Mouse (Mus musculus): ENCODE results near the gene Cacnb4. TPM values are rescaled to one million over a fixed set of nuclear protein-coding genes. Genes with fewer than 3 reads are reported as not detected.
A peak's percentile ranks its signal among the peaks of the same experiment; 100 is the strongest.

The Cacnb4 gene
- polyA plus RNA-seq, 1 experiment from 2014 or later: 6.6 TPM

GRCm38 (mm10) chr2:52575637-52576175 is 100.9 kb downstream of the Cacnb4 start:
- H3K27me3 ChIP-seq: no peaks in the 10 kb centered on the region
- H3K4me3 ChIP-seq: no peak overlapping the region
- WGBS: 95% methylated on average over 10 of the region's 10 CpGs
- no peaks in the 10 kb centered on the region for H3K9me3 ChIP-seq (replicated peaks)
- H3K27ac ChIP-seq: no peak overlapping the region
- no peaks in the 10 kb centered on the region for H3K36me3 ChIP-seq (ENCODE audit: poor library complexity, severe bottlenecking)
- H3K9ac ChIP-seq: no peak overlapping the region
- no peak overlapping the region for H3K4me2 ChIP-seq
- H3K4me1 ChIP-seq: no peaks in the 10 kb centered on the region
- no peak for ATAC-seq

DNA sequence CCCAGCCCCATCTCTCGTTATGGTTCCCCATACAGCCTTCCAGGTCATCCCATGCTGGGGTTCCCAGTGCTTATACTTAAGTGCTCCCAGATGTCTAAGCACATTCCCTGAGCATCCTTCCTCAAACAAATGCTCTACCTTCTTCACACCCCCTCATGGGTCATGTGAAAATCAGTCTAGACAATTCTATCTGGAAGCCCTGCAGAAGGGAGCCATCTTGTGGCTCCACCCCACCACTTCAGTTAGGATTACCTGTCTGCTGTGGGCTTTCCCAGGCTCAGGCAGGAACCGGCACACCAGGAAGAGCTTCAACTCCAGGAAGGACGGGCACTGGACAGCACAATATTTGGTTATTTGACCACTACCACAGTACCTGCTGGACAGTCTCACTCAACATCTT is 101.7 kb downstream of the Cacnb4 start:
- Histone ChIP-seq H3K9me3 (replicated peaks) (no peaks in the 10 kb centered on the region), H3K4me1 (no peaks in the 10 kb centered on the region), H3K9ac (no peak overlapping the region), H3K4me2 (no peak overlapping the region), H3K27ac (no peak overlapping the region), H3K36me3 (ENCODE audit: poor library complexity, severe bottlenecking) (no peaks in the 10 kb centered on the region), H3K27me3 (no peaks in the 10 kb centered on the region), H3K4me3 (no peak overlapping the region)
- no peak for ATAC-seq
- WGBS: 85% methylated on average over 3 of the region's 3 CpGs

DNA sequence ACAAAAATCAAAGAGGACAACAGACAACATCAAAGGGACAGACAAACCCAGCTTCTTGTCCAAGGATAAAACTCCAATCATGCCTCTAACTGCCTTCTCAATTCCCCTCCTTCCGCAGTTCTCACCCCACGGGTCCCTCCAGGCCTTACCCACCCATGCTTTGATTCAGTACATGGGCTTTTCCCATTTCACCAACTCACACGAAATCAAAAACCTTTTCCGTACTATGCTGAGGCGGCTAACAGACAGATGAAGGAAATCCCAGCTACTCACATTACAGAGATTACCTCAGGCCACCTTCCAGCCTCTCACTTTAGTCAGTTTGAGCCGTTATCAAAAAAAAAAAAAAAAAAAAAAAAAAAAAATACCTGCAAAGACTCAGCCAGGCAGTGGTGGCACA is 104.4 kb downstream of the Cacnb4 start:
- Histone ChIP-seq H3K36me3 (ENCODE audit: poor library complexity, severe bottlenecking) (no peaks in the 10 kb centered on the region), H3K9ac (no peak overlapping the region), H3K9me3 (replicated peaks) (no peaks in the 10 kb centered on the region), H3K27ac (no peak overlapping the region), H3K4me3 (no peak overlapping the region), H3K4me2 (no peak overlapping the region), H3K27me3 (no peaks in the 10 kb centered on the region), H3K4me1 (no peaks in the 10 kb centered on the region)
- no peak for ATAC-seq
- WGBS: 90% methylated on average over 6 of the region's 6 CpGs

DNA sequence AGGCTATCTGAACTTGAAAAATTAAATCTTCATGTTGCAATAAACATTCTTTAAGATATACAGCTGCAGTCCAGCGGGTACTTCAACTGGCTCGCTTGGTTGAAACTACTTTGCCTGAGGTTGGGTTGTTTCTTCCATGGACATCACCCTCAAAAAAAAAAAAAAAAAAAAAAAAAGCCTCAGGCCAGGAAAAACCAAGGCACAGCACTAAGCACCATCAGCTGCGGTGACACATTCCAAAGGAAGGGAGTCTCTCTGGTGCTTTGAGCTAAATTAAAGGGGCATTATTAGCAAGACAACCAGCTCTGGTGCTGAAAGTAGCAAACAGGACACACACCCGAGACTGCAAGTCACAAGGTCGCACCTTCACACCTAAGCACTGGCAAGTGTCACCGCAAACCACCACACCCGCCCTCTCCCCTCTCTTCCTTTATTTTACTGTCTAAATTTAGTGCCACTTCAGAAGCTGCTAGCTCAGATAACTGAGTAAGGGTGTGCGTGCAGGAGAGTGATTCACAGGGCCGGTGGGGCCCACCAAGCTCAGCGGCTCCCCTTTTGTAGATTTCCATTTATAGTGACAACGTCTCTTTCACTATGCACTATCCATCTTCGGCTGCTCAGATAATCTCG is 105.2 kb downstream of the Cacnb4 start:
- WGBS: 85% methylated on average over 13 of the region's 13 CpGs
- H3K27ac ChIP-seq: no peak overlapping the region

DNA sequence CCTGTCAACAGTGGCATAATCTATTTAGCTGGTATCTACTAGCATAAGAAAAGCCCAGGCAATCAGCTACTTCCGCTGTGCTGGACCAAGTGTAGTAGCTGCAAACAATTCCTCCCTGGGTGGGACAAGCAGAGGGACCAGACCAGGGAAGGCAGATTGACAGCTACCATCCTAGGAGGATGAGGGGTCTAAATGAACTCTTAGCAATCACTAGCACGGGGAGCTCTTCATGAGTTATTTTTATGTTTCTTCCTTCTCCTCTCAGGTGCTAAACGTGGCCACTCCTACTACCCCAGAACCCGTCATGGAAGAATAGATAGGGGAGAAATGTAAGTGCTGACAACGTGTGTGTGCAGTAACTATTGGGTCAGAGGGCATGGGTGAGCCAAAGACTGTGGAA is 105.8 kb downstream of the Cacnb4 start:
- WGBS: 85% methylated on average over 5 of the region's 5 CpGs
- no peak overlapping the region for H3K4me2 ChIP-seq
- no peak overlapping the region for H3K4me3 ChIP-seq
- no peaks in the 10 kb centered on the region for H3K4me1 ChIP-seq
- H3K9me3 ChIP-seq (replicated peaks): no peaks in the 10 kb centered on the region
- no peak for ATAC-seq
- no peaks in the 10 kb centered on the region for H3K27me3 ChIP-seq
- no peak overlapping the region for H3K9ac ChIP-seq
- no peaks in the 10 kb centered on the region for H3K36me3 ChIP-seq (ENCODE audit: poor library complexity, severe bottlenecking)
- no peak overlapping the region for H3K27ac ChIP-seq

More for the DNA sequence above, 105.2 kb downstream of the Cacnb4 start:
- Histone ChIP-seq H3K27me3 (no peaks in the 10 kb centered on the region), H3K4me3 (no peak overlapping the region), H3K9ac (no peak overlapping the region), H3K4me2 (no peak overlapping the region), H3K4me1 (no peaks in the 10 kb centered on the region), H3K36me3 (ENCODE audit: poor library complexity, severe bottlenecking) (no peaks in the 10 kb centered on the region), H3K9me3 (replicated peaks) (no peaks in the 10 kb centered on the region)
- no peak for ATAC-seq

DNA sequence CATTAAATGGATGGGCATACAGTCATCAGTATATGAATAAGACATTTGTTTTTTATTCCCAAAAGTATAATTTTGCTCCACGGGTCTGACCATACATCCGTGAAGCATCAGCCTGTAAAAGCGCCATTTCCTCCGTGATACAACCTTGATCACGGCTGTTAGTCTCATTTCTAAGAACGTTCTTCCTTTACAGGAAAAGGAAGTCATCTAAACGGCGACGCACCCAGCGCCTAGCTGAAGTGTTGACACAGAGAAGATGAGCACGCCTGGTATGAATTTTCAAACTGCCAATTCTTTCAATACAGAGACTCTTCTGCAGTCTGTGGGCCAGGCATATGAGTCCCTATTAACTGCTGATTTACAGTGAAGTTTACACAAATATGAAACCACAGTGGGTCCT is 106.5 kb downstream of the Cacnb4 start:
- Histone ChIP-seq H3K4me3 (no peak overlapping the region), H3K4me1 (no peaks in the 10 kb centered on the region), H3K27me3 (no peaks in the 10 kb centered on the region), H3K9ac (no peak overlapping the region), H3K36me3 (ENCODE audit: poor library complexity, severe bottlenecking) (no peaks in the 10 kb centered on the region), H3K9me3 (replicated peaks) (no peaks in the 10 kb centered on the region), H3K4me2 (no peak overlapping the region), H3K27ac (no peak overlapping the region)
- ATAC-seq: no peak
- 94% methylated on average over 11 of the region's 11 CpGs for WGBS

DNA sequence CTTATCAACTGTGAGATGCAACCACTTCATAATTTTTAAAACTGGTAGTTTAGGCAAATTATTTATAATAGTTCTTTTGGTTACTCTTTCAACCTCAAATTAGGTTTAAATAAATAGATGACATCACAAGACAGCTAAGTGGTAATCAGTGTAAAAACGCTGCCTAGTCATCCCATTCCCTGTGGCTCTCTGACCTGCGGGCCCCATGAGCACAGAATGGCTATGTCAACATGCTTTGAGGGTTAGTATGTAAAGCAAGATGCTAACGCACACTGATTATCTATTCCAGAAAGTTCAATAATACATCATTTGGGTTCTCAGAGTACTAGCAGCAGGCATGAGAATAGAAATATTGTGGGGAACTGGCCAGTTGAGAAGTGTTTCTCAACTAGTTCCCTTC is 108.5 kb downstream of the Cacnb4 start:
- no peaks in the 10 kb centered on the region for H3K27me3 ChIP-seq
- ATAC-seq: no peak
- H3K27ac ChIP-seq: no peak overlapping the region
- H3K9ac ChIP-seq: no peak overlapping the region
- H3K36me3 ChIP-seq (ENCODE audit: poor library complexity, severe bottlenecking): no peaks in the 10 kb centered on the region
- no peak overlapping the region for H3K4me2 ChIP-seq
- H3K9me3 ChIP-seq (replicated peaks): no peaks in the 10 kb centered on the region
- 85% methylated on average over 3 of the region's 3 CpGs for WGBS
- H3K4me3 ChIP-seq: no peak overlapping the region
- H3K4me1 ChIP-seq: no peaks in the 10 kb centered on the region

DNA sequence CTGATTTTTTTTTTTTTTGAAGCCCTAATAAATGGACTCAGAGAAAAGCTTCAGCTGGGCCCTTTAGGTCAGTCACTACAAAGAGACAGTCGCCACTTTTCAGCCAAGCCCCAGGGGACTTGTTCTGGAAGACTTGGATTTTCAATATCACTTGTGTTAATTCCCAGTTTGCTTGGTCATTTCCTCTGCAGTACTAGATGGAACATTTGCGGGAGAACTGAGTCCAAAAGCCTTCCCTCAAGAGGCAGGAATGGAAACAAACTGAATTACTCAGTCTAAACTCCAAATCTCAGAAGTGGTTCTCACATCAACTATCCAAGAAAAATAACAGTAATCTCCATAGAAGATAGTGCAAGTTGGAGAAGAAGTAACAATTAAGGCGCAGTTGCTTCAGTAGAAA is 109.2 kb downstream of the Cacnb4 start:
- no peak for ATAC-seq
- Histone ChIP-seq H3K9me3 (replicated peaks) (no peaks in the 10 kb centered on the region), H3K9ac (no peak overlapping the region), H3K27ac (no peak overlapping the region), H3K36me3 (ENCODE audit: poor library complexity, severe bottlenecking) (no peaks in the 10 kb centered on the region), H3K4me3 (no peak overlapping the region), H3K4me2 (no peak overlapping the region), H3K4me1 (no peaks in the 10 kb centered on the region), H3K27me3 (no peaks in the 10 kb centered on the region)
- 76% methylated on average over 3 of the region's 3 CpGs for WGBS

DNA sequence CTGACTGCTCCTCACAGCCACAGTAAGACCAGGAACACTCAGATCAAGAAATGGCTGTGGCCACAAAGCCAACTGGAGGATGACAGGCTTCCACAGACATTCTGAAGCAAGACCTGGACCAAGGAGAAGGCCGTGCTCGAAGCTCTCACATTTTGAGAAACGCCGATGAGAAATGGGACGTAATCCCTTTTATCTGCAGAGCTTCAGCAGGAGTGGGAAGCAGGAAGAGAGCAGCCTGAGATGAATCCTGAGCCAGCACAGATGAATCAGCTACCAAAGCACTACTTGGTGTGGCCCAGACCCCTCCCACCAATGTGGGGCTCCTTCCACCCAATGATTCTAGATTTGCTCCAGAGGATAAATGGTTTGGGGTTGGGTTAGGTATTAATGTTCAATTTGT is 113.4 kb downstream of the Cacnb4 start:
- Histone ChIP-seq H3K27ac (no peak overlapping the region), H3K9me3 (replicated peaks) (no peaks in the 10 kb centered on the region), H3K36me3 (ENCODE audit: poor library complexity, severe bottlenecking) (no peaks in the 10 kb centered on the region), H3K27me3 (no peaks in the 10 kb centered on the region), H3K4me2 (no peak overlapping the region), H3K4me1 (peaks cover 7% of the 10 kb centered on the region; the same call in 1 of the 2 replicates), H3K9ac (no peak overlapping the region), H3K4me3 (no peak overlapping the region)
- no peak for ATAC-seq
- 95% methylated on average over 5 of the region's 5 CpGs for WGBS

GRCm38 (mm10) chr2:52562356-52562755 is 114.3 kb downstream of the Cacnb4 start:
- WGBS: 87% methylated on average over 3 of the region's 3 CpGs
- Histone ChIP-seq H3K9ac (no peak overlapping the region), H3K36me3 (ENCODE audit: poor library complexity, severe bottlenecking) (no peaks in the 10 kb centered on the region), H3K4me1 (peaks cover 16% of the 10 kb centered on the region), H3K9me3 (replicated peaks) (no peaks in the 10 kb centered on the region), H3K27me3 (no peaks in the 10 kb centered on the region), H3K4me3 (no peak overlapping the region), H3K4me2 (no peak overlapping the region), H3K27ac (no peak overlapping the region)
- no peak for ATAC-seq

DNA sequence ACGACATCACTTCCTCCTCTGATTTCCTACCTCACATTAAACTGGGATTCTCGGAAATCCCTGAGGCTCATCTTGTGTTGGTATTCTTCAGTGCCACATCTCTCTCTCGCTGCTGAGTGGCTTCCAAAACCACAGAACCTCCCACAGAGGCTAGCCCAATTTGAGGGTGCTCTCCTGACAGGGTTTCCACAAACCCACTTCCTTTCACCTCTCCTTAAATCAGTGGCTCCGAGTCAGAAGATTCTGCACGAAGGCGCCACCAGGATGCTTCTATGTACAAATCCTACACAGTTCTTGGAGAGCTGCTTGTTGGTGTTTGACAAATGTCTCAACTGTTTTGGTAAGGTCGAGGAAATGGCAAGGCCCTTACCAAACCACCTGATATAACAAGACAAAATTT is 115.5 kb downstream of the Cacnb4 start:
- WGBS: 90% methylated on average over 7 of the region's 7 CpGs

DNA sequence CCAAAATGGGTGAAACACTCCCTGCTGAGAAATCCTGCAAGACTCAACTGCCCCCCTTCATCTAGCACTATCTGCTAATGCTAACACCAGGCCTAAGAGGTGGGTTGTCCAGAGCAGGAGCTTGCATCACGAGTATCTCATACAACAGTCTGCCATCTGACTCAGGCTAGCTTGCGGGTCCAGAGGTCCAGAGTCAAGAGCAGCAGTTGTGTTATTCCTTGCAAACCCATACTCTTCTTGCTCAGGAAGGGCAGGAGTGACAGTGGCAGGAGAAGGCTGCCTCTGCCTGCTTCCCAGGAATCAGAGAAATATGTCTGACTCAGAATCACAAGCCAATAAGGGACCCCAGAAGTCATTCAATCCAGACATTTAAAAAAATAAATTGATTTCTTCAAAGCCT is 116.4 kb downstream of the Cacnb4 start:
- no peak for ATAC-seq
- Histone ChIP-seq H3K27ac (no peak overlapping the region), H3K9ac (no peak overlapping the region), H3K36me3 (ENCODE audit: poor library complexity, severe bottlenecking) (no peaks in the 10 kb centered on the region), H3K4me3 (no peak overlapping the region), H3K4me1 (peaks cover 31% of the 10 kb centered on the region), H3K4me2 (no peak overlapping the region), H3K9me3 (replicated peaks) (no peaks in the 10 kb centered on the region), H3K27me3 (no peaks in the 10 kb centered on the region)
- 80% methylated on average over 2 of the region's 2 CpGs for WGBS

More for the DNA sequence above, 115.5 kb downstream of the Cacnb4 start:
- no peaks in the 10 kb centered on the region for H3K36me3 ChIP-seq (ENCODE audit: poor library complexity, severe bottlenecking)
- no peak overlapping the region for H3K27ac ChIP-seq
- H3K4me1 ChIP-seq: peaks cover 26% of the 10 kb centered on the region
- no peak overlapping the region for H3K4me2 ChIP-seq
- ATAC-seq: no peak
- no peaks in the 10 kb centered on the region for H3K9me3 ChIP-seq (replicated peaks)
- no peak overlapping the region for H3K4me3 ChIP-seq
- no peaks in the 10 kb centered on the region for H3K27me3 ChIP-seq
- no peak overlapping the region for H3K9ac ChIP-seq

- no peaks in the 10 kb centered on the region for H3K36me3 ChIP-seq (ENCODE audit: poor library complexity, severe bottlenecking)
- ATAC-seq: peak; percentile 98
- H3K9ac ChIP-seq: peak overlapping the region; percentile 66
- peak overlapping the region; percentile 61 for H3K4me2 ChIP-seq
- H3K4me1 ChIP-seq: peaks cover 31% of the 10 kb centered on the region
- 0 out of 2 replicates have a peak, but pooled peaks cover 1% of the 10 kb centered on the region for H3K9me3 ChIP-seq (replicated peaks)
- WGBS: 26% methylated on average over 8 of the region's 8 CpGs
- H3K27me3 ChIP-seq: no peaks in the 10 kb centered on the region
- peak overlapping the region; percentile 43 for H3K4me3 ChIP-seq
- peak overlapping the region; percentile 72 for H3K27ac ChIP-seq
These were observed 118.2 kb downstream of the Cacnb4 start for GRCm38 (mm10) chr2:52558411-52558810.

Data from forebrain, embryonic 13.5 days (tissue).